Mouse (Mus musculus): ENCODE results near the gene Ralb. TPM values are rescaled to one million over a fixed set of nuclear protein-coding genes. Genes with fewer than 3 reads are reported as not detected.

Gene Ralb
- polyA plus RNA-seq, 1 experiment from 2014 or later: 124 TPM

DNA sequence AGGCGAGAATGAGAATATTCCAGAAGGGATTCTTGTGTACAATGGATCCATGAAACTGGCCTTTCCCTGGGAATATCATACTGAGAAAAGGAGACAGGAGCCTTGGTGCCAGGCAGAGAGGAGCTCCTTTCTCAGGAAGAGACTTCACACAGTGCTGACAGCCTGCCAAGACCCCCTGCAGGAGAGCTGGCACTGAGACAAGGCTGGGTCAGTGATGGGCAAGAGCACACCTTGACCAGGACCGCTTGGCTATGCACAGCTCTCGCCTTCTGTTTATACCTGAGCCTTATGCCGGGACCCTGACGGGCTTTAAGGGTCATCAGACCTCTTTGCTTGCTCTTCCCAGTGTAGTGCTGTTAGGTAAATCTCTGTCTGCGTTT lies 9.2 kb downstream of the Ralb start:
- no peak for ATAC-seq (replicated peaks; ENCODE audit: low FRiP score, low TSS enrichment, low read depth)
- H3K4me3 ChIP-seq (ENCODE audit: low read depth, low read length): no peak overlapping the region
- no peak for DNase-seq (ENCODE audit: low spot score)
- 0 out of 2 replicates have a peak, but pooled peaks cover 2% of the 10 kb centered on the region for H3K36me3 ChIP-seq (ENCODE audit: control insufficient read depth, insufficient read depth, low read length)
- 93% methylated on average over 6 of the region's 6 CpGs for WGBS
- H3K4me1 ChIP-seq (replicated peaks; ENCODE audit: control insufficient read depth, insufficient read depth, low read length): peaks cover 15% of the 10 kb centered on the region
- no peaks in the 10 kb centered on the region for H3K27me3 ChIP-seq (replicated peaks; ENCODE audit: control insufficient read depth, insufficient read depth, low read length)
- H3K27ac ChIP-seq (ENCODE audit: low read depth): no peak overlapping the region
- H3K9ac ChIP-seq (ENCODE audit: low read length): no peak overlapping the region
- H3K9me3 ChIP-seq (ENCODE audit: control insufficient read depth, low read length): no peaks in the 10 kb centered on the region
- no peak overlapping the region for H3K4me2 ChIP-seq (ENCODE audit: low read length)

DNA sequence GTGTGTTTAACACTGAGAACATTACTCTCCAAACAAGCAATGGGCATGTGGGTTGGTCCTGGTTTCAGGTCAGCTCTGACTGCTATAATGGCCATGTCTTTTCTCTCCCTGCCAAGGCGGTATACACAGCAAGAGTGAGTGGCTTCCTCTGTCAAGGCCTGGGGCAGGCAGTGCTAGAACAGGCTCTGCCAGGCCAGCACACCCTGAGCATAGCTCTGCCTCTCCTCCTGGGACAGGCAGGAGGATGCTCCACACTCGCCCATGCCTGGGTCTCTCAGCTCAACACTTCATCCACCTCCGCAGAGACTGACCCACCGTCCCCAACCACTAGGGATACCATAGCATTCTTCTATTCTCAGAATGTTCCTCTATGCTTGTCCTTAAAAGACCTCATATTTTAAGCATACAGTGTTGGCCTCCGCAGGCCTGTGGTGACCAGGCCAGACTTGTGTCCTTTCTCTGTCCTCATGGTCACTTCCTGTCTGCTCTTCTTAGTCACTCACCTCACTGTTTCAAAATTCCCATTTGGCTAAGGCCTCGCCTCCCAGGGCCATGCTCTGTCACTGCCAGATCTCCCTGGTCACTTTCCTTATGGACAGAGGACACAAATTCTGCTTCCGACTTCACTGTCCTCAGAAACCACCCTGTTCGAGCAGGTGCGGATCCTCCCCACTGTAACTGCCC lies 9.7 kb downstream of the Ralb start:
- H3K9ac ChIP-seq (ENCODE audit: low read length): no peak overlapping the region
- DNase-seq (ENCODE audit: low spot score) (no peak), ATAC-seq (replicated peaks; ENCODE audit: low FRiP score, low TSS enrichment, low read depth) (no peak)
- no peaks in the 10 kb centered on the region for H3K9me3 ChIP-seq (ENCODE audit: control insufficient read depth, low read length)
- H3K27ac ChIP-seq (ENCODE audit: low read depth): no peak overlapping the region
- H3K4me2 ChIP-seq (ENCODE audit: low read length): no peak overlapping the region
- H3K36me3 ChIP-seq (ENCODE audit: control insufficient read depth, insufficient read depth, low read length): no peaks in the 10 kb centered on the region
- H3K27me3 ChIP-seq (replicated peaks; ENCODE audit: control insufficient read depth, insufficient read depth, low read length): no peaks in the 10 kb centered on the region
- H3K4me1 ChIP-seq (replicated peaks; ENCODE audit: control insufficient read depth, insufficient read depth, low read length): peaks cover 15% of the 10 kb centered on the region
- H3K4me3 ChIP-seq (ENCODE audit: low read depth, low read length): no peak overlapping the region
- 90% methylated on average over 9 of the region's 9 CpGs for WGBS

DNA sequence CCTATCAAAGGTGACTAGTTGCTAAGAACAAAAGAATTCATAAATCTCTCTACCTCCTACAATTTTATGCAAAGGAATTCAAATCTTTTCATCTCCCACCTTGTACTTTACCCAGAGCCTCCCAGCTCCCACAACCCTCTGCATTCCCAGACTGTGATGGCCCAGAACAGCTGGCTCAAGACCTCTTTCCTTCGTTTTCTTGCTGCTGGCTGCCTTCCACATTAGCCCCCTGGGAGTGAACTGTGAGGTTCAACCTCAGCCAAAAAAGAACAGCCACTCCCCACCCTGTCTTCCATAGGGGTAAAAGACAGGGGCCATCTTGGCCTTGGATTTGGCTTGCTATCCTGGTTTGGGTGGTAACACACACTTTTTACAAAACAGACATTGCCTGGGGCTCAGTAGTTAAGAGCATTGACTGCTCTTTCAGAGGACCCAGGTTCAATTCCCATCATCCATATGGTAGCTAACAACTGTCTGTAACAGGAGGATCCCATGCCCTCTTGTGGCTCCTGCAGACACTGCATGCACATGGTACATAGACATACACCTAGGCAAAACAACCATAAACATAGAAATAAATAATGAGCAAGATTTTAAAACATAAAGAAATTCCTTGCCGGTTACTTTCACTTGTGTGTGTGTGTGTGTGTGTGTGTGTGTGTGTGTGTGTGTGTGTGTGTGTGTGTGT lies 10.4 kb downstream of the Ralb start:
- Histone ChIP-seq H3K36me3 (ENCODE audit: control insufficient read depth, insufficient read depth, low read length) (no peaks in the 10 kb centered on the region), H3K4me3 (ENCODE audit: low read depth, low read length) (no peak overlapping the region), H3K4me2 (ENCODE audit: low read length) (no peak overlapping the region), H3K9me3 (ENCODE audit: control insufficient read depth, low read length) (no peaks in the 10 kb centered on the region), H3K27me3 (replicated peaks; ENCODE audit: control insufficient read depth, insufficient read depth, low read length) (no peaks in the 10 kb centered on the region), H3K27ac (ENCODE audit: low read depth) (no peak overlapping the region), H3K4me1 (replicated peaks; ENCODE audit: control insufficient read depth, insufficient read depth, low read length) (peaks cover 15% of the 10 kb centered on the region), H3K9ac (ENCODE audit: low read length) (no peak overlapping the region)
- ATAC-seq (replicated peaks; ENCODE audit: low FRiP score, low TSS enrichment, low read depth) (no peak), DNase-seq (ENCODE audit: low spot score) (no peak)
- 57% methylated on average over 2 of the region's 2 CpGs for WGBS

DNA sequence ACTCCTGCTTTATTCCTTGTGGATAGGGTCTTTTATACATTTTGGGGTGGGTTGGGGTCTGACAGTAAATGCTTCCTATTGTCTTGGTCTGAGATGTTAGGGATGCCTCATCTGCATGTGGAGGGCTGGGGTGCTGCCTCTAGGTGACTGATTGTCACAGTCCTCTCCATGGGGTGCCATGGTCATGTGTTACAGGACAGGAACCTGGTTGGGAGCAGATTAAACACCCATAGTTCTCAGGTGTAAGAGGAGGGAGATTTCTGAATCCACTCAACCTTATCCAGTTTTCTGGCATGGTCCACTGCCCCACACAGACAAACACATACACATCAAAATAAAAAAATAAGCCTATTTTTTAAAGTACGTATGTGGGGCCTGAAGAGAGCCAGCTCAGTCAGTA lies 12.1 kb downstream of the Ralb start:
- WGBS: 73% methylated on average over 1 of the region's 1 CpGs
- H3K27me3 ChIP-seq (replicated peaks; ENCODE audit: control insufficient read depth, insufficient read depth, low read length): no peaks in the 10 kb centered on the region
- peak overlapping the region; percentile 37; the same call in 1 of the 2 replicates for H3K4me2 ChIP-seq (ENCODE audit: low read length)
- no peak for ATAC-seq (replicated peaks; ENCODE audit: low FRiP score, low TSS enrichment, low read depth)
- DNase-seq (ENCODE audit: low spot score): no peak
- no peaks in the 10 kb centered on the region for H3K9me3 ChIP-seq (ENCODE audit: control insufficient read depth, low read length)
- H3K27ac ChIP-seq (ENCODE audit: low read depth): peak overlapping the region; percentile 64
- no peak overlapping the region for H3K4me3 ChIP-seq (ENCODE audit: low read depth, low read length)
- peaks cover 15% of the 10 kb centered on the region for H3K4me1 ChIP-seq (replicated peaks; ENCODE audit: control insufficient read depth, insufficient read depth, low read length)
- no peak overlapping the region for H3K9ac ChIP-seq (ENCODE audit: low read length)
- H3K36me3 ChIP-seq (ENCODE audit: control insufficient read depth, insufficient read depth, low read length): no peaks in the 10 kb centered on the region

DNA sequence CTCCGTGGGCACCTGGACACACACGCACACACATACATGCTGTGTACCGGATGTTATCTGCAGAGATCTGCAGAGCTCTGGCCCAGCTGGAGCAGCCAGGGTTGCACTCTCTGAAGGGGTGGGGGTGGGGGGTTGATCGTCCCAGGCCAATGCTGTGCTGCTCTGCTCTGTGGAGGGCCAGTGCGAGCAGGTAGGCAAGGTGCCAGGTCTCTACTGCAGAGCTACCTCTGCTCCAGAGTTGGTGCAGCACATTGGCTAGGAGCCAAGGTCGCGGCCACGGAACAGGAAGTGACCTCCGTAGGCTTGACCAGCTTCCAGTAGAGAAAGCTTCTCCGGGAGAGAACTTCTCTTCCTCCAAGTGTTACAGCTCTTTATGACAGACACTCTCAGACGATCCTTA lies 12.5 kb downstream of the Ralb start:
- H3K4me3 ChIP-seq (ENCODE audit: low read depth, low read length): no peak overlapping the region
- peak overlapping the region; percentile 64 for H3K27ac ChIP-seq (ENCODE audit: low read depth)
- DNase-seq (ENCODE audit: low spot score) (no peak), ATAC-seq (replicated peaks; ENCODE audit: low FRiP score, low TSS enrichment, low read depth) (peak; percentile 51; the same call in 1 of the 2 replicates)
- no peak overlapping the region for H3K9ac ChIP-seq (ENCODE audit: low read length)
- H3K36me3 ChIP-seq (ENCODE audit: control insufficient read depth, insufficient read depth, low read length): no peaks in the 10 kb centered on the region
- no peaks in the 10 kb centered on the region for H3K9me3 ChIP-seq (ENCODE audit: control insufficient read depth, low read length)
- H3K4me1 ChIP-seq (replicated peaks; ENCODE audit: control insufficient read depth, insufficient read depth, low read length): peaks cover 15% of the 10 kb centered on the region
- WGBS: 26% methylated on average over 11 of the region's 11 CpGs
- H3K4me2 ChIP-seq (ENCODE audit: low read length): peak overlapping the region; percentile 37
- no peaks in the 10 kb centered on the region for H3K27me3 ChIP-seq (replicated peaks; ENCODE audit: control insufficient read depth, insufficient read depth, low read length)

DNA sequence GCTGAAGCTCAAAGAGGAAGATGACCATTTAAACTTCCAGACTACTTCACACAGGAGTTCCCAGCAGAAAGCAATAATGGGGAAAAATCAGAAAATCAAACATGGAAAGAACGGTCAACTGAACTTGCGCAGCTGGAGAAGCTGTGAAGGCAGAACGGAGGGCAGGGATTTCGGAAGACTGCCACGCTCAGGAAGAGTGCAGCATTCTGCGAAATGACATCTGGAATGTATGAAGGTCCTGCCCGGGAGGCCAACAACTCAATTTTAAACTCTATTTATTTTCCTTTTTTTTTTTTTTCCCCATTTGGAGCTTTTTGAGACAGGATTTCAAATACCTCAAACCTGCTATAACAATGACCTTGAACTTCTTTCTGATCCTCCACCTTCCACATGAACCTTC lies 13.8 kb downstream of the Ralb start:
- Histone ChIP-seq H3K27me3 (replicated peaks; ENCODE audit: control insufficient read depth, insufficient read depth, low read length) (no peaks in the 10 kb centered on the region), H3K9me3 (ENCODE audit: control insufficient read depth, low read length) (no peaks in the 10 kb centered on the region), H3K9ac (ENCODE audit: low read length) (no peak overlapping the region), H3K27ac (ENCODE audit: low read depth) (no peak overlapping the region), H3K4me3 (ENCODE audit: low read depth, low read length) (no peak overlapping the region), H3K4me2 (ENCODE audit: low read length) (no peak overlapping the region), H3K36me3 (ENCODE audit: control insufficient read depth, insufficient read depth, low read length) (no peaks in the 10 kb centered on the region), H3K4me1 (replicated peaks; ENCODE audit: control insufficient read depth, insufficient read depth, low read length) (peaks cover 15% of the 10 kb centered on the region)
- 70% methylated on average over 7 of the region's 7 CpGs for whole genome bisulfite sequencing
- DNase-seq (ENCODE audit: low spot score): no peak
- ATAC-seq (replicated peaks; ENCODE audit: low FRiP score, low TSS enrichment, low read depth): no peak

DNA sequence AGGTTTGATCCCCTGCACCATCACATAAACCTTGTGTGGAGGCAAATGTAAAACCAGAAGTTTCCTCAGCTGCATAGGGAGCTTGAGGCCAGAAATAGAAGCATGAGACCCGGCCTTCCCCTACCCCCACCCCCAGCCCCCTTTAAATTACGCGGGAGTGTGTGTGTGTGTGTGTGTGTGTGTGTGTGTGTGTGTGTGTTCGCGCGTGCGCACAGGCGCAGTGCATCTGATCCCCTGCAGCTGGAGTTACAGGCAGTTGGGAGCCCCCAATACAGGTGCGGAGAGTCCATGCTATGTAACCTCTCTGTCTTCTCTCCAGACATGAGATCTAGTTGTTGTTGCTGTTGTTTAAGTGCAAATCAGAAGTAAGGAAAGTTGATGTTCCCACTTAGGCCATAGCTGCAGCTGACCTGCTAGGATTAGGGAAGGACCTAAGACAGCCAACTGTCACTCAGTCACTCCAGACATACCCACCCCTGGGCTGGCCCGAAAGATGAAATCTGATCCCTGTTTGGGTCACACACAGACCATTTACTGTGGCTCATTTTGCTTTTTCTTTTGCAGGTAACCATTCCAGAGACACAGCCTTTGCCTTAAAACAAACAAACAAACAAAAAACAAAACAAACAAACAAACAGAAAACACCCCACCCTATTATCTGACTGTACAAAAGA lies 16.5 kb downstream of the Ralb start:
- DNase-seq (ENCODE audit: low spot score): no peak
- Histone ChIP-seq H3K9me3 (ENCODE audit: control insufficient read depth, low read length) (no peaks in the 10 kb centered on the region), H3K36me3 (ENCODE audit: control insufficient read depth, insufficient read depth, low read length) (no peaks in the 10 kb centered on the region), H3K27me3 (replicated peaks; ENCODE audit: control insufficient read depth, insufficient read depth, low read length) (no peaks in the 10 kb centered on the region), H3K4me1 (replicated peaks; ENCODE audit: control insufficient read depth, insufficient read depth, low read length) (peaks cover 15% of the 10 kb centered on the region), H3K27ac (ENCODE audit: low read depth) (no peak overlapping the region), H3K4me3 (ENCODE audit: low read depth, low read length) (no peak overlapping the region), H3K9ac (ENCODE audit: low read length) (no peak overlapping the region), H3K4me2 (ENCODE audit: low read length) (no peak overlapping the region)
- ATAC-seq (replicated peaks; ENCODE audit: low FRiP score, low TSS enrichment, low read depth): no peak
- 48% methylated on average over 8 of the region's 10 CpGs for WGBS

DNA sequence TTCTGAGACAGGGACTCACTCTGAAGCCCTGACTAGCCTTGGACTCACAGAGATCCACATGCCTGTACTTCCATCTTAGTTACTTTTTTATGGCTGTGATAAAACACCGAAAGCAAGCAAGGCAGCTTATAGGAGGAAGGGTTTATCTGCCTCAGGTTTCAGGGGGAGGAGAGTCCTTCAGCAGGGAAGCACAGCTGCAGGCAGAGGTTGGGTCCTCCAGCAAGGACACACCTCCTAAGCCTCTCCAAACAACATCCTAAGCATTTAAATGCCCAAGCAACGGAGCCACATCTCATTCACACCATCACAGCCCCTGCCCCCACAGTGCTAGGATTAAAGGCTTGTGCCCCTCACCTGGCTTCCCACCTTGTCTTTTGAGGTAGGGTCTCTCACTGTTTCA lies 18.8 kb downstream of the Ralb start:
- Histone ChIP-seq H3K9me3 (ENCODE audit: control insufficient read depth, low read length) (0 out of 2 replicates have a peak, but pooled peaks cover 4% of the 10 kb centered on the region), H3K4me1 (replicated peaks; ENCODE audit: control insufficient read depth, insufficient read depth, low read length) (no peaks in the 10 kb centered on the region; the same call in 1 of the 2 replicates), H3K27me3 (replicated peaks; ENCODE audit: control insufficient read depth, insufficient read depth, low read length) (no peaks in the 10 kb centered on the region), H3K9ac (ENCODE audit: low read length) (no peak overlapping the region), H3K4me2 (ENCODE audit: low read length) (no peak overlapping the region), H3K36me3 (ENCODE audit: control insufficient read depth, insufficient read depth, low read length) (peaks cover 17% of the 10 kb centered on the region), H3K4me3 (ENCODE audit: low read depth, low read length) (no peak overlapping the region), H3K27ac (ENCODE audit: low read depth) (no peak overlapping the region)
- 13% methylated on average over 2 of the region's 2 CpGs for WGBS
- DNase-seq (ENCODE audit: low spot score) (no peak), ATAC-seq (replicated peaks; ENCODE audit: low FRiP score, low TSS enrichment, low read depth) (peak; percentile 38; the same call in 1 of the 2 replicates)
